Mouse (Mus musculus) testis, postnatal 10 days (tissue): Measurements from ENCODE around the gene Cdipt.

Experiments
- DNase-seq: peaks from one replicate; pipeline ENCODE4 v3.0.0; 2021; ENCODE audit warnings: low spot score

Cdipt gene

GRCm38 (mm10) chr7:126975950-126976866, 494 bp downstream of the Cdipt start, which contains the start of gene Cdiptos:
Gene Cdiptos (minus strand): TSS chr7:126976098.
- DNase-seq: peak; percentile 99

- DNase-seq: no peak
These were observed 1.3 kb downstream of the Cdipt start for GRCm38 (mm10) chr7:126976878-126977459.

- DNase-seq: no peak
These were observed 3.1 kb downstream of the Cdipt start for GRCm38 (mm10) chr7:126978841-126979240.

- no peak for DNase-seq
These were observed 5.9 kb downstream of the Cdipt start for GRCm38 (mm10) chr7:126981601-126982000.

GRCm38 (mm10) chr7:126982054-126982453, 6.3 kb downstream of the Cdipt start:
- DNase-seq: no peak

- DNase-seq: no peak
These were observed 7.4 kb downstream of the Cdipt start for GRCm38 (mm10) chr7:126983113-126983512.

- DNase-seq: no peak
These were observed 9.1 kb downstream of the Cdipt start for GRCm38 (mm10) chr7:126984667-126985444.

- DNase-seq: peak; percentile 66
These were observed 10.6 kb downstream of the Cdipt start for GRCm38 (mm10) chr7:126986319-126986718.

GRCm38 (mm10) chr7:126988816-126989215, 13.1 kb downstream of the Cdipt start:
- DNase-seq: no peak

- DNase-seq: no peak
These were observed 20.7 kb downstream of the Cdipt start for GRCm38 (mm10) chr7:126996449-126996848.

- no peak for DNase-seq
These were observed 23.9 kb downstream of the Cdipt start for GRCm38 (mm10) chr7:126999568-126999967.

GRCm38 (mm10) chr7:127003620-127004019, 27.9 kb downstream of the Cdipt start:
- no peak for DNase-seq

GRCm38 (mm10) chr7:127004122-127004875, 28.6 kb downstream of the Cdipt start:
- no peak for DNase-seq

GRCm38 (mm10) chr7:127007313-127008024, 31.8 kb downstream of the Cdipt start:
- DNase-seq: no peak

GRCm38 (mm10) chr7:127008239-127009019, 32.7 kb downstream of the Cdipt start:
- peak; percentile 76 for DNase-seq

- peak; percentile 44 for DNase-seq
These were observed 33.8 kb downstream of the Cdipt start for GRCm38 (mm10) chr7:127009307-127010085.

- DNase-seq: no peak
These were observed 35.3 kb downstream of the Cdipt start for GRCm38 (mm10) chr7:127011051-127011450.

- no peak for DNase-seq
These were observed 36.0 kb downstream of the Cdipt start for GRCm38 (mm10) chr7:127011717-127012116.

GRCm38 (mm10) chr7:127012374-127012773, 36.7 kb downstream of the Cdipt start:
- no peak for DNase-seq
